8 mouse cellular contexts compared by ENCODE assay signal in the genomic region with DNA sequence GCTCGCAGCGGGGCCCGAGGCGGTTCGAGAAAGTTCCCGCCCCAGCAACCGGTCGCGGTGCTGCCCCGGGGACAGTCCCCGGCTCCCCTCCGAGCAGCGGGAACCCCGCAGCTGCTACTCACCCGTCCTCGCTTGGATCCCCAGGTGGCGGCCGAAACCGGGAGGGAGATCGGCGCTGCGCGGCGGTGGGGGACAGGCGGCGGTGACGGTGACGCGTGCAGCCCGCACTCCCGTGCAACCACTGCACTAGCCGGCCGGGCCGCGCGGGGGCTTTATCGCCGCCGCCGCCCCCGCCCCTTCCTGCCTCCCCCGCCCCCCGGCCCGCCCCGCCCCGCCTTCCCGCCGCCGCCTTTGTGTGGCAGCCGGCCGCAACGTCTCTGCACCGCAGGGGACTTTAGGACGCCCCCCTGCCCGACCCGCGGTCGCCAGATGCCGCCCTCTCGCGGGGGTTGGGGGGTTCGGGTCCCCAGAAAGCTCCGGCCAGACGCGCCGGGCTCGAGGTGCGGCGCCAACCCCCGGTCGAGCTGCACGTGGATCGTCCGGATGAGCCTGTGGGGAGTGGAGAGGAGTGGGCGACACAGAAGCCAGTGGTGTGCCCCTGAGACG. TPM values are rescaled to one million over a fixed set of nuclear protein-coding genes. Genes with fewer than 3 reads are reported as not detected.
DNase-seq lines count a peak whose midpoint lies in the region; ATAC-seq and TF ChIP-seq lines count a peak whose summit lies in the region.

No protein-coding gene starts in this region.

- no peak overlapping the region for H3K27ac ChIP-seq in kidney, adult 2 months (ENCODE audit: insufficient read depth, low read depth, low read length)
- H3K27ac ChIP-seq in ES-E14 (ENCODE audit: insufficient read depth, low read depth, low read length, poor library complexity, severe bottlenecking): no peak overlapping the region
- peak overlapping the region; percentile 50; the same call in 1 of the 2 replicates for H3K27ac ChIP-seq in embryonic facial prominence, embryonic 12.5 days
- H3K27ac ChIP-seq in limb, embryonic 13.5 days: peak overlapping the region; percentile 23; the same call in 1 of the 2 replicates
- H3K27ac ChIP-seq in midbrain, embryonic 15.5 days: peak overlapping the region; percentile 31; the same call in 1 of the 2 replicates

- in situ Hi-C loops in ES-E14 (cut with MboI; ENCODE audit: low sequenced_read_pairs in 2 of 2, unreplicated experiment in 2 of 2): no loop called here

- peak overlapping the region; percentile 63 for H3K9ac ChIP-seq in ES-E14 (ENCODE audit: insufficient read depth, low read depth, low read length, poor library complexity, severe bottlenecking)
- H3K9ac ChIP-seq in embryonic facial prominence, embryonic 12.5 days: peak overlapping the region; percentile 80
- H3K9ac ChIP-seq in limb, embryonic 13.5 days: peak overlapping the region; percentile 77
- H3K9ac ChIP-seq in midbrain, embryonic 15.5 days: peak overlapping the region; percentile 72

- peak overlapping the region; percentile 87 for H3K4me2 ChIP-seq in embryonic facial prominence, embryonic 12.5 days (replicated peaks)
- peak overlapping the region; percentile 77 for H3K4me2 ChIP-seq in limb, embryonic 13.5 days (replicated peaks)
- H3K4me2 ChIP-seq in midbrain, embryonic 15.5 days: peak overlapping the region; percentile 94

- no peak for TF ChIP-seq CTCF in kidney, adult 2 months (conservative IDR thresholded peaks at IDR 0.05; ENCODE audit: insufficient read depth, insufficient read length, low read depth, low read length)

- peak; percentile 50 for ATAC-seq in embryonic facial prominence, embryonic 12.5 days (ENCODE audit: insufficient number of reproducible peaks, insufficient read depth, low FRiP score, low TSS enrichment)
- peak; percentile 73 for ATAC-seq in limb, embryonic 13.5 days (ENCODE audit: low FRiP score, low read depth)
- peak; percentile 74 for ATAC-seq in midbrain, embryonic 15.5 days (replicated peaks)

- no peaks in the 10 kb centered on the region for H3K27me3 ChIP-seq in kidney, adult 2 months (replicated peaks; ENCODE audit: control insufficient read depth, insufficient read depth, low read length)
- no peaks in the 10 kb centered on the region for H3K27me3 ChIP-seq in embryonic facial prominence, embryonic 12.5 days
- peaks cover 4% of the 10 kb centered on the region; the same call in 1 of the 2 replicates for H3K27me3 ChIP-seq in limb, embryonic 13.5 days
- H3K27me3 ChIP-seq in midbrain, embryonic 15.5 days (replicated peaks): peaks cover 8% of the 10 kb centered on the region; the same call in 1 of the 2 replicates

- peak; percentile 9 for DNase-seq in kidney, adult 2 months
- DNase-seq in kidney, adult 9 months: no peak
- no peak for DNase-seq in ES-E14 (ENCODE audit: low read depth, low spot score)
- peak; percentile 20 to 37 for DNase-seq in heart, postnatal 36 days
- peak; percentile 5 to 23 for DNase-seq in thymus, postnatal 10 days (ENCODE audit: low spot score in 2 of 2)

- TF ChIP-seq POLR2A in kidney, adult 2 months (IDR thresholded peaks at IDR 0.05; ENCODE audit: low read depth, low read length): no peak

- H3K4me3 ChIP-seq in kidney, adult 2 months (ENCODE audit: insufficient read depth, low read depth, low read length): peak overlapping the region; percentile 87
- peak overlapping the region; percentile 67 to 88 for H3K4me3 ChIP-seq in ES-E14 (ENCODE audit: insufficient read depth in 1 of 2, low read depth in 1 of 2, low read length in 2 of 2, poor library complexity in 1 of 2, severe bottlenecking in 1 of 2)
- peak overlapping the region; percentile 73 for H3K4me3 ChIP-seq in embryonic facial prominence, embryonic 12.5 days
- H3K4me3 ChIP-seq in limb, embryonic 13.5 days: peak overlapping the region; percentile 67
- peak overlapping the region; percentile 72 for H3K4me3 ChIP-seq in midbrain, embryonic 15.5 days

- H3K4me1 ChIP-seq in kidney, adult 2 months (ENCODE audit: control insufficient read depth, insufficient read depth, low read length): no peaks in the 10 kb centered on the region
- peaks cover 0 to 3% of the 10 kb centered on the region in 2 experiments; a peak in 2 of 4 replicates for H3K4me1 ChIP-seq in ES-E14 (ENCODE audit: control insufficient read depth in 2 of 2, insufficient read depth in 2 of 2, low read length in 2 of 2, poor library complexity in 1 of 2)
- peaks cover 46% of the 10 kb centered on the region for H3K4me1 ChIP-seq in embryonic facial prominence, embryonic 12.5 days
- peaks cover 68% of the 10 kb centered on the region for H3K4me1 ChIP-seq in limb, embryonic 13.5 days
- peaks cover 30% of the 10 kb centered on the region for H3K4me1 ChIP-seq in midbrain, embryonic 15.5 days

- intact Hi-C loops in heart, postnatal 36 days (cut with DNase I): loop anchor here (2.0 kb wide), 1 partner anchor 40 kb away; no protein-coding TSS in a partner anchor

- under 1% methylated on average over 51 of the region's 76 CpGs for WGBS in kidney, adult 2 months
- under 1% methylated on average over 57 of the region's 76 CpGs for WGBS in embryonic facial prominence, embryonic 12.5 days
- under 1% methylated on average over 73 of the region's 76 CpGs for WGBS in limb, embryonic 13.5 days
- WGBS in midbrain, embryonic 15.5 days: under 1% methylated on average over 53 of the region's 76 CpGs

- H3K36me3 ChIP-seq in kidney, adult 2 months (ENCODE audit: control insufficient read depth, insufficient read depth, low read length): no peaks in the 10 kb centered on the region
- no peaks in the 10 kb centered on the region for H3K36me3 ChIP-seq in ES-E14 (ENCODE audit: control insufficient read depth, insufficient read depth, low read length, poor library complexity, severe bottlenecking)
- H3K36me3 ChIP-seq in embryonic facial prominence, embryonic 12.5 days: no peaks in the 10 kb centered on the region
- H3K36me3 ChIP-seq in limb, embryonic 13.5 days: no peaks in the 10 kb centered on the region
- H3K36me3 ChIP-seq in midbrain, embryonic 15.5 days (replicated peaks): no peaks in the 10 kb centered on the region

- H3K9me3 ChIP-seq in ES-E14 (ENCODE audit: control insufficient read depth, insufficient read depth, low read depth, low read length): no peaks in the 10 kb centered on the region
- no peaks in the 10 kb centered on the region for H3K9me3 ChIP-seq in embryonic facial prominence, embryonic 12.5 days
- no peaks in the 10 kb centered on the region for H3K9me3 ChIP-seq in limb, embryonic 13.5 days
- H3K9me3 ChIP-seq in midbrain, embryonic 15.5 days: no peaks in the 10 kb centered on the region

TF ChIP-seq in ES-E14, 5 proteins besides CTCF, POLR2A, EP300 and RAD21:
- TF ChIP-seq CHD2 (IDR thresholded peaks at IDR 0.05; ENCODE audit: low read depth, low read length): no peak
- no peak for TF ChIP-seq ZC3H11A (IDR thresholded peaks at IDR 0.05; ENCODE audit: borderline replicate concordance, low read depth, low read length)
- TF ChIP-seq MAFK (IDR thresholded peaks at IDR 0.05; ENCODE audit: insufficient read depth, low read depth, low read length): no peak
- TF ChIP-seq ZNF384 (IDR thresholded peaks at IDR 0.05; ENCODE audit: low read depth, low read length): no peak
- TF ChIP-seq HCFC1 (IDR thresholded peaks at IDR 0.05; ENCODE audit: borderline replicate concordance, insufficient read depth, low read length): no peak

RNA-seq across cellular contexts. Expression of a gene that starts 2.5 kb away (rescaled TPM):
- 27.2 and 30.6 TPM in 2 replicates for polyA plus RNA-seq in kidney, adult 2 months (2012; rRNA removed)
- 34.6 and 37.0 TPM in 2 replicates for total RNA-seq in ES-E14 (2012; rRNA removed)
- polyA plus RNA-seq in embryonic facial prominence, embryonic 12.5 days (2016; fragmentation: Nextera tagmentation; extraction: Ambion mirVana): 205 and 228 TPM in 2 replicates
- total RNA-seq in heart, postnatal 36 days (2021): 10 to 100 TPM; 18.7 to 27.2 TPM
- 229 and 285 TPM in 2 replicates for polyA plus RNA-seq in limb, embryonic 13.5 days (2015; fragmentation: Nextera tagmentation; extraction: Ambion mirVana)
- polyA plus RNA-seq in midbrain, embryonic 15.5 days (2015; fragmentation: Nextera tagmentation; extraction: Ambion mirVana): 194 and 201 TPM in 2 replicates

Comparison
In these comparisons a context has a peak if more than half of its experiments do, and no peak if none do; other contexts are left out.
1. DNase-seq: peak in kidney, adult 2 months (single experiment), heart, postnatal 36 days (2 of 2) and thymus, postnatal 10 days (2 of 2); none in kidney, adult 9 months (single experiment) and ES-E14 (single experiment).
2. H3K27ac ChIP-seq: peak in embryonic facial prominence, embryonic 12.5 days (single experiment), limb, embryonic 13.5 days (single experiment) and midbrain, embryonic 15.5 days (single experiment); none in kidney, adult 2 months (single experiment) and ES-E14 (single experiment).
3. Peak in every context shown above with its lines, with median percentiles within 50 percentile points of each other: H3K4me3 ChIP-seq, H3K9ac ChIP-seq, ATAC-seq and H3K4me2 ChIP-seq.